Mouse (Mus musculus) erythroblast, embryonic 14.5 days (primary cell): ENCODE data around the gene Dnah8. TPM values are rescaled to one million over a fixed set of nuclear protein-coding genes. Genes with fewer than 3 reads are reported as not detected.

Experiments used
- H3K27me3 ChIP-seq: 2 replicates; pipeline ENCODE4 v1.6.1; 2012; ENCODE audit warnings: inconsistent platforms; ENCODE audit not compliant: control insufficient read depth
- H3K36me3 ChIP-seq: 2 replicates; pipeline ENCODE4 v1.6.1; 2012; ENCODE audit warnings: mild to moderate bottlenecking, inconsistent platforms; ENCODE audit not compliant: control insufficient read depth
- H3K4me1 ChIP-seq: 2 replicates; pipeline ENCODE4 v1.6.1; 2012; ENCODE audit warnings: inconsistent platforms; ENCODE audit not compliant: control insufficient read depth
- H3K4me3 ChIP-seq: replicated peaks from 2 replicates; pipeline ENCODE3; 2012; ENCODE audit warnings: moderate library complexity, mild to moderate bottlenecking, inconsistent platforms
- H3K9me3 ChIP-seq: 2 replicates; pipeline ENCODE4 v1.6.1; 2012; ENCODE audit warnings: low read length, inconsistent platforms, mixed read lengths; ENCODE audit not compliant: control insufficient read depth
- GATA1 ChIP-seq: IDR thresholded peaks from 2 replicates; pipeline ENCODE4 v1.6.1; 2012; ENCODE audit warnings: low read length, inconsistent platforms, mixed read lengths
- TAL1 ChIP-seq: IDR thresholded peaks from 3 replicates; pipeline ENCODE4 v1.6.1; 2012; ENCODE audit warnings: low read length, inconsistent platforms, mixed read lengths
- polyA plus RNA-seq: library from polyadenylated mRNA; stranded (reverse); fragments of >175 nt; gene quantifications from 2 replicates; pipeline ENCODE4 v1.2.3, GENCODE M21; 2012

The Dnah8 gene
- polyA plus RNA-seq, 1 experiment = 0.08 TPM

- no peak for TF ChIP-seq TAL1
- no peak for TF ChIP-seq GATA1
- no peak overlapping the region for H3K4me3 ChIP-seq
- H3K9me3 ChIP-seq = peaks cover 4% of the 10 kb centered on the region; the same call in 1 of the 2 replicates
- H3K27me3 ChIP-seq = no peaks in the 10 kb centered on the region
- no peaks in the 10 kb centered on the region for H3K36me3 ChIP-seq
- H3K4me1 ChIP-seq = no peaks in the 10 kb centered on the region
Observed at GRCm38 (mm10) chr17:30718197-30718596, 94.0 kb downstream of the Dnah8 start.

- TF ChIP-seq GATA1 (no peak), TAL1 (no peak)
- H3K9me3 ChIP-seq = peaks cover 4% of the 10 kb centered on the region; the same call in 1 of the 2 replicates
- no peaks in the 10 kb centered on the region for H3K36me3 ChIP-seq
- no peaks in the 10 kb centered on the region for H3K4me1 ChIP-seq
- no peaks in the 10 kb centered on the region for H3K27me3 ChIP-seq
- H3K4me3 ChIP-seq = no peak overlapping the region
Observed at GRCm38 (mm10) chr17:30719031-30719430, 94.9 kb downstream of the Dnah8 start.

GRCm38 (mm10) chr17:30727788-30728187 lies 103.6 kb downstream of the Dnah8 start:
- TF ChIP-seq GATA1 (no peak), TAL1 (no peak)
- Histone ChIP-seq H3K9me3 (no peaks in the 10 kb centered on the region), H3K4me1 (no peaks in the 10 kb centered on the region; the same call in 1 of the 2 replicates), H3K36me3 (no peaks in the 10 kb centered on the region), H3K4me3 (no peak overlapping the region), H3K27me3 (no peaks in the 10 kb centered on the region)

GRCm38 (mm10) chr17:30732736-30733135 lies 108.6 kb downstream of the Dnah8 start:
- Histone ChIP-seq H3K4me1 (no peaks in the 10 kb centered on the region; the same call in 1 of the 2 replicates), H3K36me3 (no peaks in the 10 kb centered on the region), H3K27me3 (no peaks in the 10 kb centered on the region), H3K4me3 (no peak overlapping the region), H3K9me3 (peaks cover 16% of the 10 kb centered on the region)
- TF ChIP-seq TAL1 (no peak), GATA1 (no peak)

GRCm38 (mm10) chr17:30734770-30735169 lies 110.6 kb downstream of the Dnah8 start:
- no peaks in the 10 kb centered on the region; the same call in 1 of the 2 replicates for H3K4me1 ChIP-seq
- no peaks in the 10 kb centered on the region for H3K27me3 ChIP-seq
- no peak overlapping the region for H3K4me3 ChIP-seq
- peaks cover 20% of the 10 kb centered on the region for H3K9me3 ChIP-seq
- no peaks in the 10 kb centered on the region for H3K36me3 ChIP-seq
- TF ChIP-seq TAL1 (no peak), GATA1 (no peak)

GRCm38 (mm10) chr17:30735454-30735853 lies 111.3 kb downstream of the Dnah8 start:
- peaks cover 20% of the 10 kb centered on the region for H3K9me3 ChIP-seq
- H3K4me1 ChIP-seq = no peaks in the 10 kb centered on the region; the same call in 1 of the 2 replicates
- no peak for TF ChIP-seq TAL1
- no peak for TF ChIP-seq GATA1
- no peaks in the 10 kb centered on the region for H3K36me3 ChIP-seq
- no peak overlapping the region for H3K4me3 ChIP-seq
- H3K27me3 ChIP-seq = no peaks in the 10 kb centered on the region

- Histone ChIP-seq H3K9me3 (peaks cover 20% of the 10 kb centered on the region), H3K27me3 (no peaks in the 10 kb centered on the region), H3K4me1 (no peaks in the 10 kb centered on the region), H3K4me3 (no peak overlapping the region), H3K36me3 (no peaks in the 10 kb centered on the region)
- TF ChIP-seq GATA1 (no peak), TAL1 (no peak)
Observed at GRCm38 (mm10) chr17:30737797-30738196, 113.6 kb downstream of the Dnah8 start.

- H3K4me3 ChIP-seq = no peak overlapping the region
- H3K4me1 ChIP-seq = no peaks in the 10 kb centered on the region
- peaks cover 17% of the 10 kb centered on the region for H3K9me3 ChIP-seq
- no peaks in the 10 kb centered on the region for H3K36me3 ChIP-seq
- H3K27me3 ChIP-seq = no peaks in the 10 kb centered on the region
- no peak for TF ChIP-seq TAL1
Observed at GRCm38 (mm10) chr17:30739769-30740168, 115.6 kb downstream of the Dnah8 start.

- H3K4me1 ChIP-seq = no peaks in the 10 kb centered on the region
- H3K4me3 ChIP-seq = no peak overlapping the region
- peaks cover 2% of the 10 kb centered on the region for H3K9me3 ChIP-seq
- no peak for TF ChIP-seq GATA1
- TF ChIP-seq TAL1 = no peak
- no peaks in the 10 kb centered on the region for H3K36me3 ChIP-seq
- no peaks in the 10 kb centered on the region for H3K27me3 ChIP-seq
Observed at GRCm38 (mm10) chr17:30743947-30744346, 119.8 kb downstream of the Dnah8 start.
